30 mouse cellular contexts compared by ENCODE assay signal in the genomic region with DNA sequence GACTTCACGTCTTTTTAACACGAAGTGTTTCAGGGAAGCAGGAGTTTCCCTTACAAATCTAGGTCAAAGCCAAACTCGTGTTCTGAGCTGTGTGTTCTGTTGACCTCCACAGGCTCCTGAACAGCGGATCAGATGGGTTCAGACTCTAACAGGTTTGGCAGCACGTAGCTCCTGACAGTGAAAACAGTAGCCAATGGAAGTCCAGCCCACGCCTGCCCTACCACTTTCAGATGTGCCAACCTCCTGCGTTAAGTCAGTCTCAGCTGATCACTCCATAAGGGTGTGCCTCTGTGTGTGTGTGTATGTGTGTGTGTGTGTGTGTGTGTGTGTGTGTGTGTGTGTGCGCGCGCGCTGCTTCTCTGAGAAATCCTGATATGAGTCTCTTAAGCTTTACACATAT.
DNase-seq lines count a peak whose midpoint lies in the region; ATAC-seq and TF ChIP-seq lines count a peak whose summit lies in the region.
"Had no signal": no experiment of that assay in that cellular context is flagged by ENCODE, and none has a peak within 500 bp of the region (broad histone marks: within the 10 kb centered on the region; RNA-seq: fewer than 3 reads in every experiment).

No protein-coding gene starts in this region.

- H3K4me2 ChIP-seq in forebrain, embryonic 13.5 days, result no peak overlapping the region
- no peak overlapping the region for H3K4me2 ChIP-seq in forebrain, postnatal 0 days (ENCODE audit: low read depth)
- no peak overlapping the region for H3K4me2 ChIP-seq in midbrain, embryonic 13.5 days (replicated peaks)
- no peak overlapping the region for H3K4me2 ChIP-seq in midbrain, postnatal 0 days (ENCODE audit: low read depth, low read length, poor library complexity, severe bottlenecking)
- no peak overlapping the region for H3K4me2 ChIP-seq in stomach, embryonic 16.5 days (ENCODE audit: low read depth, low read length)
- H3K4me2 ChIP-seq: embryonic facial prominence, embryonic 13.5 days; heart, embryonic 12.5 days; heart, embryonic 15.5 days; hindbrain, embryonic 13.5 days; intestine, embryonic 15.5 days had no signal

- H3K9me3 ChIP-seq in forebrain, embryonic 13.5 days (replicated peaks), result no peaks in the 10 kb centered on the region
- H3K9me3 ChIP-seq in forebrain, postnatal 0 days (ENCODE audit: low read length), result no peaks in the 10 kb centered on the region
- no peaks in the 10 kb centered on the region for H3K9me3 ChIP-seq in midbrain, embryonic 13.5 days
- H3K9me3 ChIP-seq in midbrain, postnatal 0 days (ENCODE audit: low read length), result no peaks in the 10 kb centered on the region
- no peaks in the 10 kb centered on the region for H3K9me3 ChIP-seq in stomach, embryonic 16.5 days (replicated peaks; ENCODE audit: control insufficient read depth, low read length)
- H3K9me3 ChIP-seq: embryonic facial prominence, embryonic 10.5 days; embryonic facial prominence, embryonic 13.5 days; heart, embryonic 12.5 days; heart, embryonic 15.5 days; hindbrain, embryonic 10.5 days; hindbrain, embryonic 13.5 days; intestine, embryonic 15.5 days had no signal

- DNase-seq in forebrain, postnatal 0 days, result no peak
- no peak for DNase-seq in midbrain, postnatal 0 days (ENCODE audit: low spot score)
- peak; percentile 54 for DNase-seq in brain, embryonic 14.5 days (ENCODE audit: low read depth)
- no peak for DNase-seq in thymus, postnatal 4 days
- no peak for DNase-seq in left cerebral cortex, postnatal 36 days (ENCODE audit: low spot score in 2 of 2)
- DNase-seq: adrenal gland, adult 2 months; adrenal gland, postnatal 14 days; B cell, adult 2 months; cerebellum, adult 11-12 months; cerebellum, adult 8-10 months; embryo, embryonic 11 days; gastrocnemius, adult 2 months; gastrocnemius, postnatal 25 days; heart, postnatal 10 days; heart, postnatal 36 days; kidney, adult 11 months had no signal

- no peak overlapping the region for H3K4me3 ChIP-seq in forebrain, embryonic 13.5 days
- H3K4me3 ChIP-seq in forebrain, postnatal 0 days (ENCODE audit: low read depth, low read length), result no peak overlapping the region
- H3K4me3 ChIP-seq in midbrain, embryonic 13.5 days (replicated peaks), result no peak overlapping the region
- H3K4me3 ChIP-seq in midbrain, postnatal 0 days (ENCODE audit: low read depth, low read length), result no peak overlapping the region
- H3K4me3 ChIP-seq in stomach, embryonic 16.5 days (replicated peaks; ENCODE audit: low read length), result no peak overlapping the region
- H3K4me3 ChIP-seq: embryonic facial prominence, embryonic 10.5 days; embryonic facial prominence, embryonic 13.5 days; erythroblast, embryonic 14.5 days; gastrocnemius, adult 2 months; heart, embryonic 12.5 days; heart, embryonic 15.5 days; hindbrain, embryonic 10.5 days; hindbrain, embryonic 13.5 days; intestine, embryonic 15.5 days had no signal

- intact Hi-C loops in left cerebral cortex, postnatal 36 days (cut with DNase I), result no loop called here

- H3K36me3 ChIP-seq in forebrain, embryonic 13.5 days (ENCODE audit: poor library complexity, severe bottlenecking), result no peaks in the 10 kb centered on the region
- H3K36me3 ChIP-seq in forebrain, postnatal 0 days (ENCODE audit: insufficient read depth), result no peaks in the 10 kb centered on the region
- H3K36me3 ChIP-seq in midbrain, embryonic 13.5 days, result no peaks in the 10 kb centered on the region
- no peaks in the 10 kb centered on the region for H3K36me3 ChIP-seq in midbrain, postnatal 0 days (ENCODE audit: insufficient read depth, low read length)
- no peaks in the 10 kb centered on the region for H3K36me3 ChIP-seq in stomach, embryonic 16.5 days (ENCODE audit: control insufficient read depth, insufficient read depth, low read length)
- H3K36me3 ChIP-seq: embryonic facial prominence, embryonic 10.5 days; embryonic facial prominence, embryonic 13.5 days; G1E; heart, embryonic 12.5 days; heart, embryonic 15.5 days; hindbrain, embryonic 10.5 days; hindbrain, embryonic 13.5 days; intestine, embryonic 15.5 days had no signal

- no peak for TF ChIP-seq POLR2A in brain, embryonic 14.5 days (IDR thresholded peaks at IDR 0.05; ENCODE audit: borderline replicate concordance, extremely low read depth, insufficient read depth, insufficient read length, poor library complexity, severe bottlenecking)

- H3K9ac ChIP-seq in forebrain, embryonic 13.5 days, result no peak overlapping the region
- H3K9ac ChIP-seq in forebrain, postnatal 0 days, result no peak overlapping the region
- no peak overlapping the region for H3K9ac ChIP-seq in midbrain, embryonic 13.5 days (replicated peaks)
- H3K9ac ChIP-seq in midbrain, postnatal 0 days (replicated peaks; ENCODE audit: low read length, poor library complexity, severe bottlenecking), result no peak overlapping the region
- no peak overlapping the region for H3K9ac ChIP-seq in stomach, embryonic 16.5 days (ENCODE audit: low read length)
- H3K9ac ChIP-seq: embryonic facial prominence, embryonic 13.5 days; heart, embryonic 12.5 days; heart, embryonic 15.5 days; hindbrain, embryonic 13.5 days; intestine, embryonic 15.5 days had no signal

- H3K27ac ChIP-seq in forebrain, embryonic 13.5 days, result no peak overlapping the region
- H3K27ac ChIP-seq in forebrain, postnatal 0 days (ENCODE audit: low read depth, low read length), result no peak overlapping the region
- H3K27ac ChIP-seq in midbrain, embryonic 13.5 days, result no peak overlapping the region
- no peak overlapping the region for H3K27ac ChIP-seq in midbrain, postnatal 0 days (ENCODE audit: low read depth, low read length)
- H3K27ac ChIP-seq in stomach, embryonic 16.5 days (ENCODE audit: low read length), result no peak overlapping the region
- H3K27ac ChIP-seq: embryonic facial prominence, embryonic 10.5 days; embryonic facial prominence, embryonic 13.5 days; gastrocnemius, adult 2 months; heart, embryonic 15.5 days; hindbrain, embryonic 10.5 days; hindbrain, embryonic 13.5 days; intestine, embryonic 15.5 days had no signal

- 75% methylated on average over 11 of the region's 11 CpGs for WGBS in forebrain, embryonic 13.5 days
- WGBS in forebrain, postnatal 0 days, result 66% methylated on average over 11 of the region's 11 CpGs
- WGBS in midbrain, embryonic 13.5 days, result 84% methylated on average over 11 of the region's 11 CpGs
- 85% methylated on average over 11 of the region's 11 CpGs for WGBS in midbrain, postnatal 0 days
- WGBS in stomach, embryonic 16.5 days, result 77% methylated on average over 11 of the region's 11 CpGs

- TF ChIP-seq CTCF in forebrain, postnatal 0 days (IDR thresholded peaks at IDR 0.05; ENCODE audit: low read depth), result no peak
- no peak for TF ChIP-seq CTCF in midbrain, postnatal 0 days (IDR thresholded peaks at IDR 0.05)
- no peak for TF ChIP-seq CTCF in brain, embryonic 14.5 days (IDR thresholded peaks at IDR 0.05; ENCODE audit: borderline replicate concordance, extremely low read depth, insufficient read depth, insufficient read length)

- peaks cover 8% of the 10 kb centered on the region; the same call in 1 of the 2 replicates for H3K27me3 ChIP-seq in forebrain, embryonic 13.5 days
- H3K27me3 ChIP-seq in forebrain, postnatal 0 days (ENCODE audit: insufficient read depth, low read length), result no peaks in the 10 kb centered on the region
- H3K27me3 ChIP-seq in midbrain, embryonic 13.5 days, result no peaks in the 10 kb centered on the region
- no peaks in the 10 kb centered on the region for H3K27me3 ChIP-seq in midbrain, postnatal 0 days (ENCODE audit: insufficient read depth, low read length)
- H3K27me3 ChIP-seq in stomach, embryonic 16.5 days (ENCODE audit: control insufficient read depth, insufficient read depth, low read length), result no peaks in the 10 kb centered on the region; the same call in 1 of the 2 replicates
- H3K27me3 ChIP-seq: CH12.LX; heart, embryonic 12.5 days; heart, embryonic 15.5 days; hindbrain, embryonic 13.5 days; intestine, embryonic 15.5 days had no signal

- peaks cover 23% of the 10 kb centered on the region for H3K4me1 ChIP-seq in forebrain, embryonic 13.5 days
- peaks cover 2% of the 10 kb centered on the region; the same call in 1 of the 2 replicates for H3K4me1 ChIP-seq in forebrain, postnatal 0 days (ENCODE audit: insufficient read depth)
- H3K4me1 ChIP-seq in midbrain, embryonic 13.5 days (replicated peaks), result 0 out of 2 replicates have a peak, but pooled peaks cover 13% of the 10 kb centered on the region
- no peaks in the 10 kb centered on the region for H3K4me1 ChIP-seq in midbrain, postnatal 0 days (ENCODE audit: insufficient read depth, low read length)
- no peaks in the 10 kb centered on the region for H3K4me1 ChIP-seq in stomach, embryonic 16.5 days (ENCODE audit: control insufficient read depth, insufficient read depth, low read length)
- H3K4me1 ChIP-seq: embryonic facial prominence, embryonic 10.5 days; embryonic facial prominence, embryonic 13.5 days; heart, embryonic 12.5 days; heart, embryonic 15.5 days; hindbrain, embryonic 10.5 days; intestine, embryonic 15.5 days had no signal

- peak; percentile 41 for ATAC-seq in forebrain, embryonic 13.5 days
- ATAC-seq in forebrain, postnatal 0 days, result no peak
- 0 out of 2 replicates have a peak, but pooled peaks have one; percentile 37 for ATAC-seq in midbrain, embryonic 13.5 days
- no peak for ATAC-seq in midbrain, postnatal 0 days (ENCODE audit: low FRiP score)
- peak; percentile 66 for ATAC-seq in stomach, embryonic 16.5 days (ENCODE audit: insufficient read depth, low FRiP score)
- ATAC-seq: intestine, embryonic 15.5 days; Patski had no signal

Comparison
In these comparisons a context has a peak if more than half of its experiments do, and no peak if none do; other contexts are left out.
1. ATAC-seq: peak in forebrain, embryonic 13.5 days (single experiment), midbrain, embryonic 13.5 days (single experiment) and stomach, embryonic 16.5 days (single experiment); none in forebrain, postnatal 0 days (single experiment) and midbrain, postnatal 0 days (single experiment).